Mouse (Mus musculus): Measurements from ENCODE around the gene Stum. TPM values are rescaled to one million over a fixed set of nuclear protein-coding genes. Genes with fewer than 3 reads are reported as not detected.

The Stum gene
- polyA plus RNA-seq, 1 experiment: not detected

- TF ChIP-seq CTCF (IDR thresholded peaks at IDR 0.05; ENCODE audit: low read depth, low read length): no peak
- TF ChIP-seq POLR2A (IDR thresholded peaks at IDR 0.05; ENCODE audit: borderline replicate concordance, low read depth, low read length): no peak
- no peak overlapping the region for H3K4me3 ChIP-seq (ENCODE audit: insufficient read depth, low read length)
- no peak overlapping the region for H3K27ac ChIP-seq (ENCODE audit: insufficient read depth, low read depth, low read length)
- H3K4me1 ChIP-seq (ENCODE audit: control insufficient read depth, insufficient read depth, low read length): 0 out of 2 replicates have a peak, but pooled peaks cover 2% of the 10 kb centered on the region
Measured at GRCm38 (mm10) chr1:180468004-180468403, 15.3 kb downstream of the Stum start.

- TF ChIP-seq CTCF (IDR thresholded peaks at IDR 0.05; ENCODE audit: low read depth, low read length) (no peak), POLR2A (IDR thresholded peaks at IDR 0.05; ENCODE audit: borderline replicate concordance, low read depth, low read length) (no peak)
- H3K4me1 ChIP-seq (ENCODE audit: control insufficient read depth, insufficient read depth, low read length): 0 out of 2 replicates have a peak, but pooled peaks cover 2% of the 10 kb centered on the region
- no peak overlapping the region for H3K27ac ChIP-seq (ENCODE audit: insufficient read depth, low read depth, low read length)
- no peak overlapping the region for H3K4me3 ChIP-seq (ENCODE audit: insufficient read depth, low read length)
Measured at GRCm38 (mm10) chr1:180465620-180466019, 17.7 kb downstream of the Stum start.

GRCm38 (mm10) chr1:180464357-180464756 lies 18.9 kb downstream of the Stum start:
- Histone ChIP-seq H3K4me1 (ENCODE audit: control insufficient read depth, insufficient read depth, low read length) (0 out of 2 replicates have a peak, but pooled peaks cover 2% of the 10 kb centered on the region), H3K4me3 (ENCODE audit: insufficient read depth, low read length) (no peak overlapping the region), H3K27ac (ENCODE audit: insufficient read depth, low read depth, low read length) (no peak overlapping the region)
- TF ChIP-seq POLR2A (IDR thresholded peaks at IDR 0.05; ENCODE audit: borderline replicate concordance, low read depth, low read length) (no peak), CTCF (IDR thresholded peaks at IDR 0.05; ENCODE audit: low read depth, low read length) (no peak)

- no peak overlapping the region for H3K4me3 ChIP-seq (ENCODE audit: insufficient read depth, low read length)
- TF ChIP-seq POLR2A (IDR thresholded peaks at IDR 0.05; ENCODE audit: borderline replicate concordance, low read depth, low read length) (no peak), CTCF (IDR thresholded peaks at IDR 0.05; ENCODE audit: low read depth, low read length) (no peak)
- H3K4me1 ChIP-seq (ENCODE audit: control insufficient read depth, insufficient read depth, low read length): 0 out of 2 replicates have a peak, but pooled peaks cover 2% of the 10 kb centered on the region
- no peak overlapping the region for H3K27ac ChIP-seq (ENCODE audit: insufficient read depth, low read depth, low read length)
Measured at GRCm38 (mm10) chr1:180462983-180463475, 20.3 kb downstream of the Stum start.

- TF ChIP-seq CTCF (IDR thresholded peaks at IDR 0.05; ENCODE audit: low read depth, low read length) (no peak), POLR2A (IDR thresholded peaks at IDR 0.05; ENCODE audit: borderline replicate concordance, low read depth, low read length) (no peak)
- Histone ChIP-seq H3K27ac (ENCODE audit: insufficient read depth, low read depth, low read length) (no peak overlapping the region), H3K4me1 (ENCODE audit: control insufficient read depth, insufficient read depth, low read length) (0 out of 2 replicates have a peak, but pooled peaks cover 2% of the 10 kb centered on the region), H3K4me3 (ENCODE audit: insufficient read depth, low read length) (no peak overlapping the region)
Measured at GRCm38 (mm10) chr1:180462396-180462795, 20.9 kb downstream of the Stum start.

GRCm38 (mm10) chr1:180460721-180461120 lies 22.6 kb downstream of the Stum start:
- no peaks in the 10 kb centered on the region for H3K4me1 ChIP-seq (ENCODE audit: control insufficient read depth, insufficient read depth, low read length)
- TF ChIP-seq POLR2A (IDR thresholded peaks at IDR 0.05; ENCODE audit: borderline replicate concordance, low read depth, low read length) (no peak), CTCF (IDR thresholded peaks at IDR 0.05; ENCODE audit: low read depth, low read length) (no peak)
- no peak overlapping the region for H3K27ac ChIP-seq (ENCODE audit: insufficient read depth, low read depth, low read length)
- H3K4me3 ChIP-seq (ENCODE audit: insufficient read depth, low read length): no peak overlapping the region

- no peak overlapping the region for H3K4me3 ChIP-seq (ENCODE audit: insufficient read depth, low read length)
- no peaks in the 10 kb centered on the region for H3K4me1 ChIP-seq (ENCODE audit: control insufficient read depth, insufficient read depth, low read length)
- H3K27ac ChIP-seq (ENCODE audit: insufficient read depth, low read depth, low read length): no peak overlapping the region
- TF ChIP-seq POLR2A (IDR thresholded peaks at IDR 0.05; ENCODE audit: borderline replicate concordance, low read depth, low read length) (no peak), CTCF (IDR thresholded peaks at IDR 0.05; ENCODE audit: low read depth, low read length) (no peak)
Measured at GRCm38 (mm10) chr1:180458680-180459079, 24.6 kb downstream of the Stum start.

GRCm38 (mm10) chr1:180458274-180458673 lies 25.0 kb downstream of the Stum start:
- Histone ChIP-seq H3K4me3 (ENCODE audit: insufficient read depth, low read length) (no peak overlapping the region), H3K4me1 (ENCODE audit: control insufficient read depth, insufficient read depth, low read length) (no peaks in the 10 kb centered on the region), H3K27ac (ENCODE audit: insufficient read depth, low read depth, low read length) (no peak overlapping the region)
- TF ChIP-seq POLR2A (IDR thresholded peaks at IDR 0.05; ENCODE audit: borderline replicate concordance, low read depth, low read length): no peak

- peaks cover 4% of the 10 kb centered on the region for H3K4me1 ChIP-seq (ENCODE audit: control insufficient read depth, insufficient read depth, low read length)
- no peak overlapping the region for H3K4me3 ChIP-seq (ENCODE audit: insufficient read depth, low read length)
- H3K27ac ChIP-seq (ENCODE audit: insufficient read depth, low read depth, low read length): no peak overlapping the region
- TF ChIP-seq POLR2A (IDR thresholded peaks at IDR 0.05; ENCODE audit: borderline replicate concordance, low read depth, low read length): no peak
- no peak for TF ChIP-seq CTCF (IDR thresholded peaks at IDR 0.05; ENCODE audit: low read depth, low read length)
Measured at GRCm38 (mm10) chr1:180449641-180450040, 33.7 kb downstream of the Stum start.

- Histone ChIP-seq H3K4me3 (ENCODE audit: insufficient read depth, low read length) (no peak overlapping the region), H3K27ac (ENCODE audit: insufficient read depth, low read depth, low read length) (no peak overlapping the region), H3K4me1 (ENCODE audit: control insufficient read depth, insufficient read depth, low read length) (peaks cover 4% of the 10 kb centered on the region; the same call in 1 of the 2 replicates)
- TF ChIP-seq POLR2A (IDR thresholded peaks at IDR 0.05; ENCODE audit: borderline replicate concordance, low read depth, low read length): no peak
- TF ChIP-seq CTCF (IDR thresholded peaks at IDR 0.05; ENCODE audit: low read depth, low read length): no peak
Measured at GRCm38 (mm10) chr1:180444411-180444810, 38.9 kb downstream of the Stum start.

All from bone marrow macrophage, adult 2 months (primary cell).